Mouse (Mus musculus) small intestine, adult 2 months (tissue): ENCODE measurements around the gene Efcab14.

Experiments used
- CTCF ChIP-seq: fragments of 200-500 bp; IDR thresholded peaks from 2 replicates; pipeline ENCODE4 v1.5.1; 2012; ENCODE audit warnings: low read depth, mild to moderate bottlenecking, control low read depth, inconsistent platforms, low read length, moderate library complexity, mixed read lengths; ENCODE audit not compliant: insufficient replicate concordance, insufficient read length; ENCODE audit errors: extremely low read depth
- POLR2A ChIP-seq: fragments of 200-500 bp; IDR thresholded peaks from 2 replicates; pipeline ENCODE4 v1.6.1; 2012; ENCODE audit warnings: low read depth, mild to moderate bottlenecking, control low read depth, inconsistent platforms, low read length, moderate library complexity

- TF ChIP-seq CTCF (no peak), POLR2A (no peak)
Observed at GRCm38 (mm10) chr4:115820199-115820598, 82.7 kb downstream of the Efcab14 start.
